Mouse (Mus musculus) embryo, embryonic 9.5 days (tissue): ENCODE results near the gene Cyb561d1.
"Not testable (repeated sequence)": the region's sequence is repeated elsewhere in the genome, so short reads cannot be mapped to it uniquely, and the experiment has no call there.

Experiments
- DNase-seq: peaks from one replicate; pipeline ENCODE4 v3.0.0-alpha.2; 2017; ENCODE audit errors: extremely low spot score

Cyb561d1 gene

DNA sequence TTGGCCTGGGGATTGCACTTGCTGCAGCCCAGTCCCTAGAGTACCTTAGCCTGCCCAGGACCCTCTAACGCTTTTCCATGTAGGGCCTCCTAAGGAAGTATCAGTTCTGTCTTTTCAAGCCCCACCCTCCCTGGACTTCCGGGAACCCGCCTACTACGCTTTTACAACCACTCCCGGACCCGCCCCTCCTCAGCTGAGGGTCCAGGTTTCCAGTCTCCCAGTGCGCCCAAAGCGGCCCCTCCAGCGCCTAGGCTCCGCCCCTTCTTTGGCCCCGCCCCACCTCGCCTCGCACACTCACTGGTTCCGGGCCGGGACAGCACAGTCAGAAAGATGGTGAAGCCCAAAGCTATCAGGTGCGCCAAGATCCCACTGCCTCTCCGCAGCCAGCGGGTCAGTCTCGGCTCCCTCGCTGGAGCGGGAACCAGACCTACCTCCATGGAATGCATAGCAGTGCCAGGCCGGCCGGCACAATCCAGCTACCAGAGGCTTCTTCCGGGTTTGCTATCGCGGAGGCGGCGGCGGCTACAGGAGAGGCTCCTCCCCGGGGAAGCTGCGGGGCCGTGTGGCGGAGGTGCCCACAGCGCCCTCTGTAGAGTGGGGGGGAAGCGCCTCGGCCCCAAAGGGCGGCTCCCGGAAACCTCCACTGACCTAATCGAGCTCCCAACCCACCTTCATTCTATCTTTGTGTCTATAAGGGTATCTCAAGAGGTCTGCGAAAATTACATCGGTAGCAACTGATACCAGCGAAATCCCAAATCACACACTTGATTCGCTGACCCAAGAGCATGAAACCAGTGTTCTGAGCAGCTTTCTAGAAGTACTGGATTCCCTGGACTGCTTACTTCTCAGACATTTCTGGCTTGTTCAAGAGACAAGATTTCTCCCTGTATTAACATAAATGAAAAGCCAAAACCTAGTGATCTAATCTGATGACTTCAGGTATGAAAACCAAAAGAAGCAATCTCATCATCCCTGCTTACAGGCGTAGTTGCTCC lies at the start of gene Cyb561d1:
TSS of gene Cyb561d1 (minus strand) at position 884 of the 995 bp plus-strand sequence.
- peak; percentile 98 for DNase-seq

- no peak for DNase-seq
Measured at GRCm38 (mm10) chr3:108246857-108247256, 45.8 kb upstream of the Cyb561d1 start.

GRCm38 (mm10) chr3:108241243-108241839 lies 40.3 kb upstream of the Cyb561d1 start:
- no peak for DNase-seq

GRCm38 (mm10) chr3:108237474-108238102 lies 36.6 kb upstream of the Cyb561d1 start:
- not testable (repeated sequence) for DNase-seq

GRCm38 (mm10) chr3:108231646-108232045 lies 30.6 kb upstream of the Cyb561d1 start:
- DNase-seq: no peak

DNA sequence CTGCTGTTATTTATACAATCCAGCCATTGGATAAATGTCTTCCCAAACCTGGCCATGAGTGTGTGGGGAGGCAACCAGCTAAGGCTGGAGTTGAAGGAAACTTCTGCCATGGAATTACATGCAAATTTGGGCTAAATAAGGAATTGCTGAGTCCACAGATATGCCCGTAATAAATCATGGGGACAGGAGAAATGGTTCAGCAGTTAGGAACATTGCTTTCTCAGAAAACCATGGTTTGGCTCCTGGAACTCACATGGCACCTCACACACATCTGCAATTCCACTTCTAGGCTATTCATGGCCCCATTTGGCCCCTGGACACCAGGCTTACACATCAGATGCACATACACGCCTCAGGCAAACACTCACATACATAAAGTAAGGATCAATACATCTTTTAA lies 26.5 kb upstream of the Cyb561d1 start:
- DNase-seq: no peak

DNA sequence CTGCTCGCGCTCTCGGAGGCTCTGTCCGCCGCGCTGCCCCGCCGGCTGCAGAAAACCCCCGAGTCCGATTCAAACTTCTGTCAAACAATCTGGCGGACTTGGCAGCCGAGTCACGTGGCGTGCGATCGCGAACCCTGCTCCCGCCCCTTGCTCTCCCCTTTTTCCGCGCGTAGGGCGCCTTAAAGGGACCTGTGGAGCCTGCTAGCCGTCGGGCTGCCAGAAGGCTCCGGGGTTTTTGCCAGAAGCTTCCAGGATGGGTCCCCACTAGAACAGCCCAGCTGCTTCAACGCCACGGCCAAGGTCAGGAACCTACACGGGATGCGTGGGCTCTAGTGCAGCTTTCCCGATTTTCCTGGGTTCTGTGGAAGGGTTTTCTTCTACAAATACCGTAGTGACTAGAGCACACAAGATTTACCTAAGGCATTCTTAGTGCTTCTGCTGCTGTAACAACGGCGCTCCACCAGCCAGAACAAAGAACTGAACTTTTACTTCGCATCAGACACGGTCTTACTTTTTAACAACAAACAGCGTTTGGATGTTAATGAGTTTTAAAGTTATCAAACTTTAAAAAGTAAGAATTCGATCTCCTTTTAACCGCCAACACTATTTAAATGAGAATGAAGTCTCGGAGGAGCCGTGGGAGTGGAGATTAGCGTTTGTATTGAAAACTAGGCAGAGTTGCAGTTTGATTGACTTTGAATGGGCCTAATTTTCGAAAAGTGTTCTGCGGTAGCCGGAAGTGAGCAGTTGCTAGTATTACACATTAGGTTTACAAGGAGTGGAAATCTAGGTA lies 25.7 kb upstream of the Cyb561d1 start, which contains the start of gene Sypl2:
TSS of gene Sypl2 (minus strand) at position 91 of the 793 bp plus-strand sequence.
- peak; percentile 59 for DNase-seq

GRCm38 (mm10) chr3:108225711-108226557 lies 24.9 kb upstream of the Cyb561d1 start:
- peak; percentile 42 for DNase-seq

GRCm38 (mm10) chr3:108220661-108221060 lies 19.6 kb upstream of the Cyb561d1 start:
- DNase-seq: no peak

DNA sequence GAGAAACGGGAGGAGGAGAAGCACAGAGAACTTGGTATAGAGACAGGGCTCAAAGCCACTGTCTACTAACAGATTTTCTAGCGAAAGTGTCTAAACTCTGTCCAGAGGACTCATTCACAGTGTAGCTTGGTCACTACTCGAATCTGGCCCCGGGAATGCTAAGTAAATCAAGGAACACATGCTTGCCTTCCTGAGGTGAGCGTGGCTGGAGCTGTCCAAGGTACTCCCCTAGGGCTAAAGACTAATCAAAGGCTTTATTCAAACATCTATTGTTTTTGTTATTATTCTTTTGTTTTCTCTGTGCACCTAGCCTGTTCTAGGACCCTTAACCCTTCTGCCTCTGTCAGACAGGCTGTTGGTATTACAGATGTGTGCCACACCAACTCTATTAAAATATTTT lies 13.7 kb upstream of the Cyb561d1 start:
- no peak for DNase-seq

- DNase-seq: no peak
Measured at GRCm38 (mm10) chr3:108212406-108212805, 11.4 kb upstream of the Cyb561d1 start.

GRCm38 (mm10) chr3:108211845-108212244 lies 10.8 kb upstream of the Cyb561d1 start:
- no peak for DNase-seq

DNA sequence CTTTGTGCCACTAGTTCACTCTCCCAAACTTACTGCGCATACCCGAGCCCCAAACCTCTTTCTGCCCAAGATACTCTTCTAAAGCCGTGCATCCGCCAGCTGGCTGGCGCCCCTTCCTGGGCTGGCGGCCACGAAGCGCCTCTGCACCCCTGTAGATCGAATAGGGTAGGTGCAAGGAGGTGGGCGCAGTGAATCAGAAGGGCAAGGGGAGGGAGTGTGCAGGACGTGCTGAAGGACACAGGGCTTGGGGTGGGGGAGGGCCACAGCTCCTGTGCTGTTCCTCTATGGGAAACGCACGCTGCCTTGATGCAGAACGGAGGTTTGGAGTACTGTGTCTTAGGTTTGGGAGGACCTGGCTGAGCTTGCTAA lies 9.7 kb upstream of the Cyb561d1 start, which contains the start of gene Atxn7l2:
TSS of gene Atxn7l2 (minus strand) at position 164 of the 369 bp plus-strand sequence.
- no peak for DNase-seq

GRCm38 (mm10) chr3:108209946-108210770 lies 9.1 kb upstream of the Cyb561d1 start:
- DNase-seq: peak; percentile 97

DNA sequence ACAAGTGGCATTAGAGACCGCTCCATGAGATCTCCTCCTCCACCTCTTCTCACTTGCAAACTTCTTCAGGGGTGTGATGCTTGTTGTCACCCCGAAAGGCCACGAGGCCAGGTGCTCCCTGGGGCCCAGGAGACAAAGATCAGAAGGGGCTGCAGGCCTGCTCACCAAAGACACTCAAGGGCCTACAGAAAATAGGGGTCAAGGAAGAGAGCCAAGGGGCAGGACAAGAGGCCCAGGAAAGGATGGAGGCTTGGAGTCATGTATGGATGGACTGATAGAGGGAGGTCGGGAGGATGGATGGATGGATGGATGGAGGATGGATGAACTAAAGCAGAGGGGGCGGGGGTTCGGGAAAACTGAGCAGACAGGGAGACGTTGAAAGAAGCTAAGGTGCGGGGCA lies 8.5 kb upstream of the Cyb561d1 start:
- DNase-seq: no peak

- DNase-seq: no peak
Measured at GRCm38 (mm10) chr3:108209001-108209400, 8.0 kb upstream of the Cyb561d1 start.

DNA sequence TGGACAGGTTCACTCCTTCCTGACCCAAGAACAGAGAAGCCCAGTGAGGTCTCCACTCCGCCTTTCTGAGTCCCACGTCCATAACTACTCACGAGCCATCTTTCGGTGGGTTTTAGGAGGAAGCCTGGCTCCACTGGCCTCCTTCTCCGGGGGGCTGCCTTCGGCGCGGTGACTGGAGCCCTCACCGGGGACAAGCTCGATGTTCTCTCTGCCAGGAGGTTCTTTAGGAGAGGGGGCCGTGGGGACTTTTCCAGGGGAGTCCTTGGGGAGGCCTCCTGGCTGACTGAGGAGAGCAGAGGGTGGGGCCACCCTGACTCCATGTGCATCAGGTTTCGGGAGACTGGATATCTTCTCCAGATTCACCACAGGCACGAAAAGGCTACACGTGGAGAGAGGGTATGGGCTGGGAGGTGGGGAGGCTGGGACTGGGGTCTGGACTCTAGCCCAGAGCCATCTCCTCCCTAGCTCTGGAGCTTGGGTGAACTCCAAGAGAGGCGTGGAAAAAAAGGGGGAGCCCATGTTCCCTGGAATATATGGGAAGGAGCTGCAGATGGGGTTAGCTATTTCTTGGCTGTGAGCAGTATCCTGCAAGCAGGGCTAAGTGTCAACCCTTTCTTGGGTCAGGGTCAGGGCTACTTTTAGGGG lies 5.8 kb upstream of the Cyb561d1 start:
- no peak for DNase-seq

DNA sequence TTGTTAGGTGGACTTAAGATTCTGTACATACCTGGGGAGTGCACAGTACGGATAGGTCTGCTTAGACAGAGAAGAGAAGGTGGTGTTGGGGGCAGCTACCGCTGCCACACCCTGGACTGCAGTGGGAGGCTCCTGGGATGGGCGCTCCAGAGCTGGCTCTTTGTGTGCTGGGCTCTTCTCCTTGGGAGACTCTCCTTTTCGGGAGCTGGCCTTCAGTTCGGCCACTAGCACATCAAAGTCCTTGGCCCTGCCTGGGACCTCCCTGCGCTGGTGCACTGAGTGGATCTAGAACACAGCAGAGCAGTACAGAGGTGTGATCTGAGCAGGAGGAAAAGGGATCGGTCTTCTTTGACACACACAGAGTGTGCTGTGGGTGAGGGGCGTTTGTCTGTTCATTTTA lies 4.6 kb upstream of the Cyb561d1 start:
- no peak for DNase-seq

- DNase-seq: no peak
Measured at GRCm38 (mm10) chr3:108204470-108204869, 3.5 kb upstream of the Cyb561d1 start.
